Mouse (Mus musculus) effector memory CD4-positive, alpha-beta T cell, adult 5 months (primary cell): ENCODE data around the gene Cyp46a1. TPM values are rescaled to one million over a fixed set of nuclear protein-coding genes. Genes with fewer than 3 reads are reported as not detected.

Experiments
- polyA plus RNA-seq: library from polyadenylated mRNA; unstranded; fragments of 100-300 nt; shearing (Covaris generic); gene quantifications from one replicate; pipeline ENCODE4 v1.2.1, GENCODE M21; 2017

Cyp46a1 gene
- 0.29 TPM for polyA plus RNA-seq

DNA sequence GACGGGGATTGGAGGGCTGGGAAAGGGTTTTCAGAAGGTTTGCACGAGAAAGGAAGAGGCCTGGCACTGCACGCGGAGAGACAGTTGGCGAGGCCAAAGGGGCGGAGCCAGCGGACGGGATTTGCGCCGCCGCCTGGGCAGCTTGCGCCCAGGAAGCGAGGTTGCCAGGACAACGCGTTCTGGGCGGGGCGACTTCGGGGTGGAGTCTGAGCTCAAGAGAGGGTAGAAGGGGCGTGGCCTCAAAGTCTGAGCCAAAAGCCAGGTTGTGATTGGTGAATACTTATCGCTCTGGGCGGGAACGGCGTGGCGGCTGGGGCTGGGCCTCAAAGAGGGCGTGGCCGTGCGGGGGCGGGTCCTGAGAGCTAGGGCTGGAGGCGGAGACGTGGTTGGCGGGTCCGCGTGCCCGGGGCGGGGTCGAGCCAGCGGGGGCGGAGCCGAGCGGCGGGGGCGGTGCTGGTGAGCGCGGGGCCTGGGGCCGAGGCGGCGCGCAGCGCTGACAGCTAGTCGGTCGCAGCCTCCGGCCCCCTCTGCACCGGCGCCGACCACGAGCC lies at the start of gene Cyp46a1:
Cyp46a1 (plus strand) TSS at position 487 of the 551 bp plus-strand sequence.

DNA sequence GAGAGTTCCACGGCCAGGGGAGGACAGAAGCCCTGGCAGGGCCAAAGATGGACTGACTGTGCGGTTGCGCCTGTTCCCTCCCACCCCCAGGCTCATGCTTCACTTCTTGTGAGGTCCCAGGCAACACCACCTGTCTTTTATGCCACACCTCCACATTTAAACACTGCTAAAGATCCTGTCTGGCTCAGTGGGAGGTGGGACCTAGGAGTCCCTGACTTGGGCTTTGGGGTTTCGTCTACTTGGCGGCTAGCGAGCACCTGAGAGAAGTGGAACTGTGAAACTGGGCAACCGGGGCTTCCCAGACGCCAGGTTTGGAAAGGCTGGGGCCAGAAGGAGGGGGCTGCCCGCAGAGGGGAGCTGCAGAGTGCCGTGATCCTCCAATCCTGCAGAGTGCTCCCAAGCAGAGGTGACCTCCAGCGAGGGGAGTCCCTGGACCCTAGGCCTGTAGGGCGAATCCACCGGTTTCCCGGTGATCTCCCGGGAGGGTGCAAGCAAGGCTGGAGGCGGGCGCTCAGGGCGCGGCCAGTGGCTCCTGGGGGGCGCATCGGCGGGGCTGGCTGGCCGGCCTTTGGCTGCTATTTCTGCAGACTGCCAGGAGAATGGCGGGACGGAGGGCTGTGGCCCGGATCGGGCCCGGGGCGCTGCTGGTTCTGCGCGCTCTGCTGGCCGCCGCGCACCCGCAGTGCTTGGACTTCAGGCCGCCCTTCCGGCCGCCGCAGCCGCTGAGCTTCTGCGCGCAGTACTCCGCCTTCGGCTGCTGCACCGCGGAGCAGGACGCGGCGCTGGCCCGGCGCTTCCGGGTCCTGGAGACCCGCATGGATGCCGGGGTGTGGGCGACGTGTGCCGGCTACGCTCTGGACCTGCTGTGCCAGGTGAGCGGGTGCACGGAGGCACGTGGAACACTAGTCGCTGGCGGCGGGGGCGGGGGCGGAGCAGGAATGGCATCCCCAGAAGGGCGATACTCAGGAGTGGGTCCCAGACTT lies 28.1 kb upstream of the Cyp46a1 start, which contains the start of gene Hhipl1:
Hhipl1 (plus strand) TSS at position 459 of the 983 bp plus-strand sequence.

DNA sequence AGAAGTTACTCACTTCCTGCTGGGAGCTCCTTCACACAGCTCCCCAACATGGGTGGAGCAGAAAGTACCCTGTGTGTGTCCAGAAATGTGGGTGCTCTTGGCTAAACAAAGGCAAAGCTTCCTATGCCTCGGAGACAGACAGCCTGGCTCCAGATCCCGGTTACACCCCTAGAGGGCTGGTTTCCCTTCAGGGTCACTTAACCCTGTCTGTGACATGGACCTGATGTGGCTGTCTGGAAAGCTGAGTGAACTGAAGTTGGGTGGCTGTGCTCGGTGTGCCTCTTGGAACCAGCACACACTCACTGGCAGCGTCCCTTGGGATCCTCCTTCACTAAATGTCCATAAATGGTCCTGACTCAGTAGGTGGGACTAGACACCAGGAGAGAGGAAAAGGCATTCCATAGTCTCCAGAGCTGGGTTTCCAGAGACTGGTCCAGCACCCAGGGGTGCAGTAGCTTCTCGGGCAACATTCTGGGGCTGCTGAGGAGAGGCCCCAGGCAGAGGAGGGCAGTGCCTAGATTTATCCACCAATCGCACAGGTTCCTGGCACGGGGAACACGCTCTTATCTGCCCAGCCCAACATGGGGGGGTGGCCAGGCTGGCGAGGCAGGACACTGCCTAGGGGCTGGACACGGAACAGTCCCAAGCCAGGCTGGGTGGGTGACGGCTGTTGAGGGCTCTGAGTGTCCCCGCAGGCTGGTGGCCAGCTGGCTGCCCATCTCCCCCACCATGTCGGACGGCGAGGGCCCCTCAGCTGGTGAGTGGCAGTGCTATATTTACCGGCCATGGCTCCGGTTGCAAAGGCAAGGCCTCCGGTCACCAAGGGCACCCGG lies 36.6 kb downstream of the Cyp46a1 start, which contains the start of gene Eml1:
Eml1 (plus strand) TSS at position 362 of the 833 bp plus-strand sequence.

Other genes with a start within 250 kb of the Cyp46a1 start
- gene Setd3, start 155.1 kb upstream of the Cyp46a1 start, polyA plus RNA-seq: 103 TPM
- gene Ccnk, start 154.8 kb upstream of the Cyp46a1 start, polyA plus RNA-seq: 4.9 TPM
- 0.20 TPM for gene Ccdc85c, start 59.0 kb upstream of the Cyp46a1 start, polyA plus RNA-seq
- gene Hhipl1, start 28.1 kb upstream of the Cyp46a1 start, polyA plus RNA-seq: not detected
- gene Eml1, start 36.6 kb downstream of the Cyp46a1 start, polyA plus RNA-seq: 0.19 TPM
- 363 TPM for gene Evl, start 220.3 kb downstream of the Cyp46a1 start, polyA plus RNA-seq